Mouse (Mus musculus) olfactory bulb, adult 2 months (tissue): ENCODE data around the gene Trpm3.

Source experiments
- CTCF ChIP-seq: fragments of 200-500 bp; IDR thresholded peaks from 2 replicates; pipeline ENCODE4 v1.5.1; 2012; ENCODE audit warnings: low read depth, mild to moderate bottlenecking, low read length, moderate library complexity; ENCODE audit not compliant: insufficient read depth
- POLR2A ChIP-seq: fragments of 200-500 bp; IDR thresholded peaks from 2 replicates; pipeline ENCODE4 v1.6.1; 2012; ENCODE audit warnings: mild to moderate bottlenecking, low read depth, low read length, moderate library complexity; ENCODE audit not compliant: insufficient read depth

DNA sequence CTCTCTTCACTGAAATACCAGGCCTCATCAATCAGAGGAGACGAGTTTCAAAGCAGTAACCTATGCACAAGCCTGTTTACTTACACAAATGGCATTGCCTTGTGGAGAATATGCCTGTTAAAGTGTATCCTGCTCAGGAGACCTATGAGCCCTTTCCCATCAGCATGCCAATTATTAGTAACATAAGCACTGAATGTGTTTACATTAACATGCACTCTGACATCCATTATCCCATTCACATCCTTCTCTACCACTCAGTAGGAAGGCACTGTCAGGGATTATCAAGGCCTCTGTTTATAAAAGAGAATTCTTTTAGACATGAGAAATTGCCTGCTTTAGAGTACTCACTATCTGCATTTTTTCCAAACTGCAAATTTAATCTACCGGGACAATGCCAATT lies 598.0 kb downstream of the Trpm3 start:
- no peak for TF ChIP-seq CTCF
- TF ChIP-seq POLR2A: no peak
